Mouse (Mus musculus): ENCODE results near the gene Ube2d3. TPM values are rescaled to one million over a fixed set of nuclear protein-coding genes. Genes with fewer than 3 reads are reported as not detected.

Gene Ube2d3
- total RNA-seq, 2 experiments from 2014 or later: 229 to 240 TPM

Other genes starting within 250 kb of the Ube2d3 start
- 1 to 10 TPM; 1.5 to 2.4 TPM for gene Cenpe, start 225.6 kb upstream of the Ube2d3 start, total RNA-seq (2021)
- 1 to 10 TPM; 4.3 to 4.8 TPM for gene Bdh2, start 156.9 kb upstream of the Ube2d3 start, total RNA-seq (2021)
- gene Slc9b2, start 130.4 kb upstream of the Ube2d3 start, total RNA-seq (2021): 1 to 10 TPM; 2.2 to 2.3 TPM
- under 1 TPM; 0.23 to 0.44 TPM for gene Slc9b1, start 90.1 kb upstream of the Ube2d3 start, total RNA-seq (2021)
- gene Cisd2, start 14.2 kb upstream of the Ube2d3 start, total RNA-seq (2021): 10 to 100 TPM; 33.0 to 38.1 TPM
- gene Manba, start 47.5 kb downstream of the Ube2d3 start, total RNA-seq (2021): 1 to 10 TPM; 6.0 to 7.4 TPM